Mouse (Mus musculus): ENCODE measurements at regions not wholly inside any gene's neighbourhood (a gene's known extent, or its start where the extent isn't known, plus 50 kb on each side); places are given as distances from the start of the nearest gene placed in this dataset.

DNA sequence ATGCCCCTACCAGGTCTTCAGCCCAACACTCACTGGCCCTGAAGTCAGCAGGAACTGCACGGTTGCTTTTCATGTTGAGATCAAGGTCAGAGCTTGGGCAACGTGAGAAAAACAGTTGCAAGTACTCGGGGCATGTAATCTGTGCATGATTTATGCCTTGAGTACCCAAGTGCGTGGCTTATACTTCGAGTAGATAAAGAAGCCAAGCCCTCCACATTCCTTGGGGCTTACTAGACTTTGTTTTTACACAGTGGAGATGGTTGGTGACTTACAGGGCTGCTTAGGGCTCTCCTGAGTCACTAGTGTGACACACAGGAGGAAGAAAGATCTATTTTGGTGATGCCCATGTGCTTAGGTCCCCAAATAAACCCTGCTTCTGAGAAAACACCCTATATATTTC, 172.8 kb downstream of the Mylk4 start:
- no peak for TF ChIP-seq CTCF (IDR thresholded peaks at IDR 0.05; ENCODE audit: low read depth, low read length)
- no peak for TF ChIP-seq EP300 (IDR thresholded peaks at IDR 0.05; ENCODE audit: insufficient read depth, low read depth, low read length)

All from ES-Bruce4 (cell line).